Mouse (Mus musculus) erythroblast, adult 5-6 weeks (primary cell): ENCODE results near the gene Tspan14. TPM values are rescaled to one million over a fixed set of nuclear protein-coding genes. Genes with fewer than 3 reads are reported as not detected.

Experiments used
- ATAC-seq: replicated peaks from 2 replicates; pipeline ENCODE4 v1.8.0; 2016; ENCODE audit warnings: moderate number of reproducible peaks, mild to moderate bottlenecking, moderate TSS enrichment, inconsistent platforms; ENCODE audit not compliant: poor library complexity, low FRiP score, severe bottlenecking
- total RNA-seq, 2 experiments: library from RNA; stranded (forward) in 1 of 2; stranded (reverse) in 1 of 2; fragments of 150-400 nt in 1 of 2; fragments of 200-764, 138-1000 nt in 1 of 2; gene quantifications; 2 replicates each; pipeline versions ENCODE4 v1.2.3 to v1.2.4; 2015 to 2017; ENCODE audit warnings: low replicate concordance in 2 of 2

Gene Tspan14
- total RNA-seq, 2 experiments from 2014 or later = 4.0 to 9.4 TPM

DNA sequence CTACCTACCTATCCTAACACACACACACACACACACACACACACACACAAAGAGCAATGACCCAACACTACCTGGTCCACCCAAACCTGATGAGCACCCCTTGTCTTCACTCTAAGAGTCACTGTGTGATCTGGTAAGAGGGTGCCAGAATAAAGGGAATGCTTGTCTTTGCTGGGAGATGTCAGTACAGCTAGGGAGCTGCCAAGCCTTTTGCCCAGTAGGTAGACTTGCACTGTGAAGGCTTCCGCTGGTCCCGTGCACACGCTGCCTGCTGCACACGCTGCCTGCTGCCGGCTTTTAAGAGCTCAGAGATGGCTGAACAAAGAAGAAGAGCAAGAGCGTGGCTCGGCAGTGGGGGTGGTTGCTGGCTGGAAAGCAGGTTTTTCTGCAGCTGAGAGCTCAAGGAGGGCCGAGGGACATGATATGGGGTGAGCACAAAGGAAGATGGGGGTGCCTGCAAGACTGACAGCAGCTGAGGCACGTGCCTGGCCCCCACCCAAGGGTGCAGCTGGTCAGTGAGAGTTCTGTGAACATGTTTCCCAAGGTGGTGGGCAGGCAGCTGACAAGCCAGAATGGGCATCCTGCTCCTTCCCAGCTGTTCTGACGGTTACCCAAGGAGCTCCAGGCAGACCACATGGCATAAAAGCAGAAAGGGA, 10.9 kb downstream of the Tspan14 start:
- ATAC-seq = no peak

- no peak for ATAC-seq
Measured at GRCm38 (mm10) chr14:40955146-40955545, 11.5 kb downstream of the Tspan14 start.

DNA sequence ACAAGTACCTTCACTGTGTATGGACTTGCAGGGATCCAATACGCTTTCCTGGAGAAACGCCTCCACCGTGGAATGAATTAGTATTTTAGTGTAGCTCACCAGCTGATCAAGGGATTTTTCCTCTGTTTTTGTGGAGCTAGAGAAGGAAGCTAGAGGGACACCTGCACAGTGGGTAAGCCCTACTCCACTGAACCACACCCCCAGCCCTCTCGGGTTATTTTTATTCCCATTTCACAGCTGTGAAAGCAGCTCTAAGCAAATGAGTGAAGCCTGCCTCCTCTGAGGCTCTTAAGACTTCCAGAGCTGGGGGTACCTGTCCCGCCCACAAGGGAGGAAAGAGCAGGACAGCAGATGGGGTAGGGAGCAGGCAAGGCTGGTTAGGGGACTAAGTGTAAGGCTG, 13.2 kb downstream of the Tspan14 start:
- ATAC-seq = no peak

GRCm38 (mm10) chr14:40952715-40953114, 13.9 kb downstream of the Tspan14 start:
- no peak for ATAC-seq

DNA sequence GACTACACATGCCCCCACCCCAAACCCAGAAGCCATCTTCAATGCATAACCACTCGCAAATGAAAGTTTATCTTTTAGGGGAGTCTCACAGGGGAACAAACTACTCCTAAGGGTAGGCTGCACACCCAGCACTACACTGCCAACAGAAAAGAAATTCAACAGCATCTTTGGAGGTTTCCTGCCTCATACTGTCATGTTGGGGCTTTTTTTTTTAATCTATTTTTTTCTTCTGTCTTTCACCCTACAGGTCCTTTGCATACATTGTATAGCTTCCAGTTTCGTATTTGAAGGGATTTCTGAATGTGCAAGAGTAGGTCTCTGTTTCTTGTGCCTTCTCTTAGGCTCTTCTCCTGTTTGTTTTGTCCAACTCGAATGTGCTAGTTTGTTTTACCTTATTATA, 14.3 kb downstream of the Tspan14 start:
- ATAC-seq = no peak

DNA sequence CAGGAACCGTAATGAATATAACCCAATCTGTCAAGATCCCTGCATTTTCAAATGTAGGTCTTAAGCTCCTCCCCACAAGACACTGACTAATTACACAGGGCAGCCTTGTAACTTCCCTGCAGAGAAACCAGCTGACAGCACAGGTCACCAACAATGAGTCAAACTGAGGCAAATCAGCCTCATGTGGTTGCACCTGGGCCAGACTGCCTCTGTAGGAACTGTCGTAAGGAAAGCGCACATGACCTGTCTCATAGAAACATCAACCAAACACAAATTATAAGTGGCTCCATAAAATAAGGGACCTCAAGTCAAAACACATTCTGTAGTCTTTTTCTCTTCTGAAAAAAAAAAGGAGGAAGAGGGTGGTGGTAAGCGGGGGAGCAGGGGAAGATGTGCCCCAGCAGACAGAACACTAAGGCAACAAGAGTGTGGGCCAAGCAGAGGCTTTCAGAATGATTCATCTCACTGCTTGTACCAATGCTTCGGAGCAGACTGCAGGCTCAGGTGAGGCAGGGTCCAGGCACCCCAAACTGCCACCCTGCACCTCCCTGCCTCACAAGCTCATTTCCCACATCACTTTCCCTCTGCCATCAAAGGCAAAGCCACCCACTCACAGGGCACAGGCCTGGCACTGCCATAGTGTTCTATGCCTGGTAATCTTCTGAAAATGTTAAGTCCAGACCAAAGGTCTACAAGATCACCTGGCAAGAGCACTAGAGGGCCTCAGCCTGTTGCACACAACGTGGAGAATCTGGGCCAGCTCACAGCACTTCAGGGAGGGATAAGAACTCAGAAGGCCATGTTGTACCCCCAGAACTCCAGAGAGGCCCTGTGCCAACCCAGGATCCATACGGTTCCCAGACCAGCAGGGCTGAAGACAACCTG, 16.6 kb downstream of the Tspan14 start:
- ATAC-seq = no peak

DNA sequence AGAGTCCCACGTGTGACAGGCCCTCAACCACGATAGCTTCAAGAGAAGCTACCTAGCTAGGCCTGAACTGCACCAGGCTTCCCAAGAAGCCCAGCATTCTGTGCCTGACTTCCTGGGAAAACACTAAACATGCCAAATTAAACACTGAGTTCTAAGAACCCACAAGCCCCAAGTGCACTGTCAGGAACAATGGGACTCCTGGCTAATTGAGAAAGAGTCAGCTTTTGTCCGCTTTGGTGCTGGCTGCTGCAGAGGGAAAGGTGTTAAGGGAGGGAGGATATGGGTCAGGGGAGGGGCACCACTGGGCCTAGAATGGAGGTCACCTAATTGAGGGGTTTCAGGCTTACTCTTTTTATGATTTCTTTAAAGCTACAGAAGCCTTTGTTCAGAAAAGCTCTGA, 17.6 kb downstream of the Tspan14 start:
- no peak for ATAC-seq

DNA sequence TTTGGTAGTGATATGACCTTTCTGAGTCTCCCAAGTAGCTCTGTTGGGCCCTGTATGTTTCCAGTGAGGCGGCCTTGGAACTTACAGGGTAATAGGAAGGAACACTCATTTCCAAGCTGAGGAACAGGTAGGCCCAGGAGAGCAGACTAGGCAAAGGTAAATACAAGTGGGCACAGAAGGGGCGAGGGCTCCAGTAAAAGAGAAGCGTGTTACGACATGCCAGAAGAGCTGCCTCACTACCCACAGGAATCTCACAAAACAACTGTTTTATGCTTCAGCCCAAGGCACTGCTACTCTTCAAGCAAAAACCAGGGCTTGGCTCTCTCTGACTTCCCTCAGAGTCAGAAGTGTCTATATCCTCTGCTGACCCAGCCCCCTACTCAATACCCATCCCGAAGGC, 18.1 kb downstream of the Tspan14 start:
- no peak for ATAC-seq

DNA sequence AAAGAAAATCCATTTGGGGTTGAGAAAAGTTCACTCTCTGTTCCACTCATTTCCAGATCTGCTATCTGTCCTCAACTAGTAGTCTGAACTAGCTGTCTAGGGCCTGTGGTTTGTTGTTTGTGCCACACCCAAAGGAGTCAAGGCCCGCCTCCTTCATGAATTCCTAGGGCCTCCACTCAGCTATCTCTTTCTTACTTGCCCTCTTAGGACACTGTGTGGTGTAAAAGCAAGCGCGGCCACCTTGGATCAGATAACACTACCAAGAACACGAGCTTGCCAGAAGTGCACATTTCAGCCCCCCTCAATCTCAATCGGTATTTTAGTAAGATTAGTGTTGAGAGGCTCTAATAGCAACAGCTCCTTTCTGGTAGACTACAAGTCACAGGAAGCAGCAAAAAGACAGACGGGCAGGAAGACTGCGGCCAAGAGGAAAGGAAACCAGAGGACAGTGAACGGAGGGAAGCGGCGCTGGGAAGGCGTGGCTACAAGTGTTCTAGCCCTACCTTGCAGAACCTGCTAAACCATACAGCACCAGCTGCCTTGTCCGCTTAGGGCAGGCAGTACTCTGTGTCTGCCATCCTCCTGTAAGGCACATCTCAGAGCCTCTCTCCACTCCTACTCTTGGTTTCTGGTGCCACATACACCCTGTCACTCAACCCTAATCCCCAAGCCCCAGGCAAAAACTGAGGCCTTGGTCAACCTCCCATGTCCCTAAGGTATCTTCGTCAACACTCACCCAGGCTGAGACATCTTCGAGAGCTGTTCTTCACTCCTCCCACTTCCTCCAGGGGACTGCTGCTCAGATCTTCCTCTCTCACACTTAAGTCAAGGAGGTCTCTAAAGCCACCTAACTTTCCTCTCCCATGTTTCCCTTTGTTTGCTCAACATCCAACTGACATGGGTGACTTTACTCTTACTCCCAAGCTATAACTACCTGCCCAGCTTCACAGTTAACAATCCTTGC, 18.9 kb downstream of the Tspan14 start:
- ATAC-seq = peak; percentile 73

DNA sequence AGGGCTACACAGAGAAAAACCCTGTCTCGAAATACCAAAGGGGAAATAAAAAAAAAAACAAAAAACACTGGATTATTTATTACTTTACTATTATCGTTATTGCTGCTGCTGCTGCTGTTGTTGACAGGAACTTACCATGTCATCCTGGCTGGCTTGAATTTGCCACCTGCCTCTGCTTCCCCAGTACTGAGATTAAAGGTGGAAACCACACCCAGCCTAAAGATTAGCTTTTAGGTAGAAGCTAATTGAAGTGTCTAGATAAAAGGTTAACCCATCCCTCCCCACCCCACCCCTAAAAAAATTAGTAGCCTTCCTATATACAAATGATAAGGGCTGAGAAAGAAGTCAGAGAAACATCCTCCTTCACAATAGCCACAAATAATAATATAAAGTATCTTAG, 22.8 kb downstream of the Tspan14 start:
- no peak for ATAC-seq

DNA sequence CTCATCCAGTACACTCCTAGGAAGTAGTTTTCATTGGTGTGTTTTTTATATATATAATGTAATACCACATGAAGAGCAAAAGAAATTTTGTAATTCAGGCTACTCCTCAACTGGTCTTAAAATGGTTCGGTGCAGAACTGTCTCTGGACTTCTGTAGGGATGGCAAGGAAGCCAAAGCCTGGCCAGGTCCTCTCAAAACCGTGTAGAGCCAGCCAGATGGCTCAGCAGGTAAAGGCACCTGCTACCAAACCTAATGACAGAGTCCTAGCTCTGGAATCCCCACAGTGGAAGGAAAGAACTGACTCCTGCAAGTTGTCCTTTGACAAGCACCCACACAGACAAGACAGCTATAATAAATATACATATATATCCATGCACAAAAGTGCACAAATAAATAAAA, 24.2 kb downstream of the Tspan14 start:
- no peak for ATAC-seq

- no peak for ATAC-seq
Measured at GRCm38 (mm10) chr14:40938380-40938987, 28.1 kb downstream of the Tspan14 start.

DNA sequence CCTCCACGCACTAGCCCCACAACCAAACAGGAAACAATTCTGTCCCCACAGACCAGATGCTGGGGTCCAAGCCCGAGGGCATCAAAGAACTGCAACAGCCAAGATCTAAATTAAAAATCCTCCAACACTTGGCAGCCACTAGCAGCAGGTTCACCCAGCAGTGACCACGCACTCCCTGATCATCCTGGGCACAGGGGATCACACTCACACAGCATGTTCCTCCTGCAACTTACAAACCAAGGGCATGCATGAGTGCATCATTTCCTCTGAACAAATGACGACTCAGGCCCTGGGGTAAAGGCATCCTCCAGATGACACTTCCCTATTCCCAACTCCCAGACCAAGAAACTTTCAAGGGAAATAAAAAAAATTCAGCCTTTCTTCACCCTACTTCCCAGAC, 29.6 kb downstream of the Tspan14 start:
- no peak for ATAC-seq

DNA sequence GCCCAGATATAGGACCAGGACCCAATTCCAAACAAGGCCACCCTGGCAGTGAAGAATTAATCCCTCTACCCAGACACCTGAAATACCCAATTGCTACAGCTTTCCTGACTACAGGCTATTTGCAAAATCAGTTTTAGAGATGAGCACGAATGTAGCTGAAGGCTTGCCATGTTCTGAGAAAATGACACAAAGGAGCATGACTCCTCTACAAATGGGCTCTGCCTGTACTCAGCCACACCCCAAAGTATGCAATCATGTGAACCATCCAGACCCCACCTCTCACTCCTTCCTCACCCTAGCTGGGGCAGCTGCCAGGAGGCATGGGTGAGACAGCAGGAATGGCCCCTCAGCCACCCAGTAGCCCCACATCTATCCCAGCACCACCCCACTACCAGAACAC, 31.1 kb downstream of the Tspan14 start:
- ATAC-seq = no peak

DNA sequence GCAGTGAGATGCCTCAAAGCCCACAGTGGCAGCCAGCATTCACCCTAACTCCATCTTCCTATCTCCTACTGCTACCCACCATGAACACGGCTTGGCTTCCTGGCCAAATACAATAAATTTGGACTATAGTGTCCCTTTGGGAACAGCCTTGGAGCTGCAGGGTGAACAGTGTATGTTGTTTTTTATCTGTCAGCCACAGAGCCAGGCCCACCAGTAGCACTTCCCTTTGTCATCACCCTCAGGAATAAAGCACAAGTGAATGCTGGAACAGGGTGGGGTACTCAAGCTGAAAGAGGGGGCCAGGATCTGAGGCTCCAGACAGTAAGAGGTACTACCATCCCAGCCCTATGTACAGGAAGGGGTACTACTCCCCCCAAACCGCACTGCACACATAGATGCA, 31.6 kb downstream of the Tspan14 start:
- no peak for ATAC-seq

GRCm38 (mm10) chr14:40933328-40933727, 33.3 kb downstream of the Tspan14 start:
- ATAC-seq = no peak

GRCm38 (mm10) chr14:40932225-40932624, 34.4 kb downstream of the Tspan14 start:
- no peak for ATAC-seq

DNA sequence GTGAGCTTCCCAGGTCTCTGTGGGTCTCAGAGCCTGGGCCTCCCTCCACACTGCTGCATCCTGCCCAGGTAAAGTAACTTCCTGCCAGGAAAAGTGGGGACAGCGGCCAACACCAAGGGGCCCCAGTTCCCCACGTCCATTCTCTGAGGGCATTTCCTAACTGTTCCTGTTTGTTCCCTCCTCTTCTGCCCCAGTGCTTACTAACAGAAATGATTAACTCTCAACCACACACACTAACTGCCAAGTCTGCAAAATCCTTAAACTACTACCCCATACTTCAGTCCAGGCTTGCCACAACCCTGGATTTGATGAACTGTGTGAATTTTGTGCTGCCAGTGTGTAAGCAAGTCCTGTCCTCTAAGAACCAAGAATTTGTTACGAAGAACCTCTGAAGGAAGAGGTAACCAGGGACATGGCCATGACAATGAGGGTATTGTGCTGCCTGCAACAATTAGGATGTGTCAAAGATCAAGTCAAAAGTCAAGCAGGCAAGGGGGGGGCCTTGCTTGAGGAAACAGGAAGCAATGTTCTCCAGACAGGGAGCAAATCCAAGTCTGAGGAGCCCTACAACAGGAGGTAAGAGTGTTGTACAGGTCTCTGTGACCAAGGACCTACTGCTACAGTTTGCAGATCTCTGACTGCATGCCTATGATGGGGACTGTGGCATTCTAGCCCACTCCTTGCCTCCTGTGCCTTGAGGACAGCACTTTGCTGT, 35.3 kb downstream of the Tspan14 start:
- ATAC-seq = no peak

DNA sequence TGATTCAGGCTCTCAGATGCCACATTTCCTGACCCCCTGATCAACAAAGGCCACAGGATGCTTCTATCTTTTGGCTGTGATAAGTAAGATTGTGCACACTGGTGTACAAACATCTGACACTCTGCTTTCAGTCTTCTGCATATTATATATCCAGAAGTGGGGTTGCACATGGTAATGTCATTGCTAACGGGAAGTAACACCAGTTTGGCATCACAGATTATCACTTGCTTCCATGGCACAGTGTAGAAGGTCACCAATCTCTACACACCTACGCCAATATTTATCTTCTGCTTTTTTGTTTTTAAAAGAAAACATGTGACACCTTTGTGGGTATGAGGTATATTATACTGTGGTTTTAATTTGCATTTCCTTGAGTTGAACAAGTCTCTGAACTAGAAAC, 36.7 kb downstream of the Tspan14 start:
- ATAC-seq = no peak
